Mouse (Mus musculus) c-Kit-positive CD71-positive TER-119-positive erythroid progenitor cells, embryonic 14.5 days (primary cell): ENCODE measurements around the gene Atp2c1.

Experiments used
- DNase-seq: peaks from one replicate; pipeline ENCODE4 v3.0.0-alpha.2; 2013; ENCODE audit warnings: low spot score

Gene Atp2c1

GRCm38 (mm10) chr9:105366199-105366598 is 160.9 kb downstream of the Atp2c1 start:
- no peak for DNase-seq

GRCm38 (mm10) chr9:105363520-105364231 is 163.4 kb downstream of the Atp2c1 start:
- no peak for DNase-seq

DNA sequence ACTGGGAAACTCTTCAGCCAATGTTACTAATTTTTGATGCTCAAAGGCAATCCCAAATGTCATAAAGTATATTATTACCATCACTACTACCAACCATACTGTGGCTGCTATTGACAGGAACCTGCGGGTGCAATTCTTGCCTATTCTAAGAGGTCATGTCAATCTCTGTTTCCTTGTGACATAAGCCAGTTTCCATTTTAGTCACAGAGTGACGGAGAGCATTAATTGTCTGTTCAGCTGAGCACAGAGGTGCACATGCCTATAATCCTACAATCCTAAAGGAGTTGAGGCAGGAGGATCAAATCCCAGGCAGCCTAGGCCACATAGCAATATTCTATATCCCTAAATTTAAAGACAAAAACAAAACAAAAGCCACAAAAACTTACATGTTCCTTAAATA is 164.9 kb downstream of the Atp2c1 start:
- DNase-seq, result no peak
